Mouse (Mus musculus): ENCODE results near the gene Ece1.

Gene Ece1

DNA sequence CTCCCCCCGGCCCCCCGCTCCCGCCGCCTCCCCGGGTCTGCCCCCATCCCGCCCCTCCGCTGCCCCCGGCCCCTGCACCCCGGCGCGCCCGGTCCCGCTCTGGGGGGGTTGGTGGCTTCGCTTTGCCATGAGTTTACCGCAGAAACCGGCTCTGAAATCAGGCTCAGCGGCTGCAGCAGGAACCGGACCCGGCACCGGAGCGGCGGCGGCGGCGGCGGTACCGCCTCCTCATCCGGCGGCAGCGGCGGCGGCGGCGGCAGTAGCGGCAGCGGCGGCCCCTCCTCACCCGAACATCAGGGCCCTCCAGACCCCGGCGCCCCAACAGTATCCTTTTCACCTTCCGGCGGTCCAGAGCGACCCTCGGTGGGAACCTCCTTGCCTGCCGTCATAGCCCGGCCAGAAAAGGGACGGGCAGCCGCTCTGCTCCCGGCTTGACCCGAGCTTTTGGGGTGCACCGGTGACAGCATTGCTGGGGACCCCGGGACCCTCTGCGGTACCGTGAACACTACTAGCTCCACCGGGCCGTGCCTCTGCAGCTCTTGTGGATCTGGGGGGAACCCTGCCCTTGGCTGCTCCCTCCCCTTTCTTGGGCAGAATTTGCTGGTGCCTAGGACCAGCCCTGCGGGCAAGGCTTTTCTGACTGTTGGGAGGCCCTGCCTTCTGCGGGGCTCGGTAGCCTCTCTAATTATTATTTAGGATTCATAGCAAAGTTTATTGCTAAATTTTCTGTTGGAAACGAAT, 132.0 kb downstream of the Ece1 start:
- peak; percentile 45 for DNase-seq

GRCm38 (mm10) chr4:137994562-137995336, 132.7 kb downstream of the Ece1 start:
- DNase-seq = no peak

DNA sequence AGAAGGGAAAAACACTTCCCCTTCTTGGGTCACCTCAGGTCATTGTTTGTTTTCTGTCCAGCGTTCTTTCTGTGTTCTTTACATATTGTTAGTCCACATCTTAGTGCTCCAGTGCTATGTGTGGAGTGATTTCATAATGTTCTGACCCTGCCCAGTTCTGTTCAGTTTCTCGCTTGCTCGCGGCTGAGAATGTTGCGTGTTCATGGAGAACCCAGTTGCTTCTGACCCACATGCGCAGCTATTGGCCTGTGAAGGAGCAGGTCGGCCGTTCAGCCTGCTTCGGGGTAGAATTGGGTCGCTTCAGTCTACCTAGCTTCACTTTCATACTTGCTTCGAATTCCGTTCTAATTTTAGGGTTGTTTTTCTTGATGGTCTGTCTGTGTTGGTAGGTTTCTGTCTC, 133.4 kb downstream of the Ece1 start:
- DNase-seq = no peak

- DNase-seq = no peak
Observed at GRCm38 (mm10) chr4:137998232-137998631, 136.2 kb downstream of the Ece1 start.

- peak; percentile 36 for DNase-seq
Observed at GRCm38 (mm10) chr4:138000682-138001081, 138.6 kb downstream of the Ece1 start.

- DNase-seq = no peak
Observed at GRCm38 (mm10) chr4:138003909-138004610, 142.0 kb downstream of the Ece1 start.

- DNase-seq = no peak
Observed at GRCm38 (mm10) chr4:138005781-138006180, 143.7 kb downstream of the Ece1 start.

DNA sequence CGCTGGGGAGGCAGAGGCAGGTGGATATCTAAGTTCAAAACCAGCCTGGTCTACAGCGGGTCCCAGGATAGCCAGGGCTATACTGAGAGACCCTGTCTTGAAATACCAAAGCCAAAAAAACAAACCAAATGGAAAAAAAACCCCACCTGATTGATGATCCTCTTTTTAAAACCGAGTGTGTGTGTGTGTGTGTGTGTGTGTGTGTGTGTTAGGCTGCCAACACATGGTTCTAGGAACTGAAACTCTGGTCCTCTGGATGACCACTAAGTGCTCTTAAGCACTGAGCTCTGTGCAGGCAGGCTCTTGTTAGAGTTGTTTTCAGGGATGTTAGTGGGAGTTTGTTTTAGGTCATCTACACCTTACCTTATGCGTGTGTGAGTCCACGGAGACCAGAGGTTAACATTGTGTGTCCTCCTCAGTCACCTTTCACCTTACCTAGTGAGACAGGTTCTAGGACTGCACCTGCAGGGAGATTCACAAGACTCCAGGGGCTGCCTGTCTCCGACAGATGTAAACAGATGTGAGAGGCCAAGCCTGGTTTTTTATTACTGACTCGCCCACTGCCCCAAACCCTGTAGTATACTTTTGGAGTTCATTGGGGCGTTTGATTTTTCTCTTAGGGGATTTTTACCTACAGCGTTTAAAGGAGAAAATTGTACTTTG, 145.0 kb downstream of the Ece1 start:
- DNase-seq = no peak

GRCm38 (mm10) chr4:138008646-138009045, 146.6 kb downstream of the Ece1 start:
- DNase-seq = no peak

GRCm38 (mm10) chr4:138009786-138010502, 147.9 kb downstream of the Ece1 start:
- no peak for DNase-seq

DNA sequence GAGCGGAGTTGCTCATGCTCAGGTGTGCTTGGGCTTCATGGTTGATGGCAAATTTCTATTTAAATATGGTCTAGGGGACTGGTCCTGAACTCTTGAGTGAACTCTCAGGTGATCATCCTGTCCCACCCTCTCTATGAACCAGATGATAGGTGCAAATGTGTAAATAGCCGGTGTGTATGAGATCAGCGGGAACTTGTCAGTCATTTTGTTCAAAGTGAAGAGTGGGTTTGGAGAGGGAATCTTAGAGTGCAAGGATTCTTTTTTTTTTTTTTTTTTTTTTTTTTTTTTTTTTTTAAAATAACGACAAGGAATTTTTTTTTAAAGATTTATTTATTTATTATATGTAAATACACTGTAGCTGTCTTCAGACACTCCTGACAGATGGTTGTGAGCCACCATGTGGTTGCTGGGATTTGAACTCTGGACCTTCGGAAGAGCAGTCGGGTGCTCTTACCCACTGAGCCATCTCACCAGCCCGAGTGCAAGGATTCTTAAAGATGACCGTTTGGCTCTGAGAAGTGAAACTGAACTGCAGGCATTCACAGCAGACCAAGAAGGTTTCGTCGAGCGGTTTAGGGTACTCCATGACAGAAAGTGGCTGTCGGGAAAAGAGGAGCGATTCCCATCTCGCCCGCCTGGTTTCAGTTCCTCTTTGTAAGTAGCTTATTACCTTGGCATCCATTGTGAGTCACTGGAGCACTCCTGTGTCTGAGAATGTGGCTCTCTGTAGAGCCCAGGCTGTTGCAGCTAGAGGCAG, 151.9 kb downstream of the Ece1 start:
- DNase-seq = no peak

Measured in embryo, embryonic 11 days (tissue).